Mouse (Mus musculus): ENCODE results near the gene Cables2.

- TF ChIP-seq ZC3H11A (IDR thresholded peaks at IDR 0.05; ENCODE audit: borderline replicate concordance, low read depth, low read length) (no peak), HCFC1 (IDR thresholded peaks at IDR 0.05; ENCODE audit: borderline replicate concordance, insufficient read depth, low read length) (no peak)
Measured at GRCm38 (mm10) chr2:180304554-180304953, 31.3 kb upstream of the Cables2 start.

Measured in ES-E14 (cell line).